In genomic region chr3:93114481-93114880, GRCm38 (mm10) we compare ENCODE assay signal across 10 mouse cellular contexts. TPM values are rescaled to one million over a fixed set of nuclear protein-coding genes. Genes with fewer than 3 reads are reported as not detected.
DNase-seq lines count a peak whose midpoint lies in the region; ATAC-seq and TF ChIP-seq lines count a peak whose summit lies in the region.
"Had no signal": no experiment of that assay in that cellular context is flagged by ENCODE, and none has a peak within 500 bp of the region (broad histone marks: within the 10 kb centered on the region; RNA-seq: fewer than 3 reads in every experiment).

No protein-coding gene starts in this region.

- TF ChIP-seq CTCF in cerebellum, adult 2 months (IDR thresholded peaks at IDR 0.05; ENCODE audit: borderline replicate concordance, insufficient read depth, low read depth, low read length) = peak; percentile 40

- no peak for DNase-seq in cerebellum, adult 2 months
- no peak for DNase-seq in cerebellum, adult 9-11 months
- peak; percentile 93 for DNase-seq in midbrain, embryonic 11.5 days (ENCODE audit: low spot score, missing footprints)
- DNase-seq in forebrain, embryonic 14.5 days (ENCODE audit: low spot score) = peak; percentile 65
- DNase-seq in limb, embryonic 11.5 days (ENCODE audit: low spot score) = peak; percentile 68
- peak; percentile 23 for DNase-seq in right cerebral cortex, postnatal 14 days
- DNase-seq in spleen, postnatal 4 days (ENCODE audit: low spot score in 2 of 2) = no peak
- DNase-seq: liver, embryonic 13.5 days had no signal

- WGBS in cerebellum, adult 2 months = 3% methylated on average over 2 of the region's 2 CpGs
- 12% methylated on average over 2 of the region's 2 CpGs for WGBS in midbrain, embryonic 11.5 days
- WGBS in midbrain, embryonic 15.5 days = 6% methylated on average over 2 of the region's 2 CpGs
- WGBS in forebrain, embryonic 14.5 days = 1% methylated on average over 2 of the region's 2 CpGs
- WGBS in limb, embryonic 11.5 days = 0% methylated on average over 2 of the region's 2 CpGs

- H3K9me3 ChIP-seq in midbrain, embryonic 11.5 days (ENCODE audit: control insufficient read depth, low read length) = no peaks in the 10 kb centered on the region
- H3K9me3 ChIP-seq in midbrain, embryonic 15.5 days = no peaks in the 10 kb centered on the region
- no peaks in the 10 kb centered on the region for H3K9me3 ChIP-seq in forebrain, embryonic 14.5 days (replicated peaks; ENCODE audit: control insufficient read depth, low read length)
- no peaks in the 10 kb centered on the region for H3K9me3 ChIP-seq in limb, embryonic 11.5 days (ENCODE audit: control insufficient read depth, low read length)
- H3K9me3 ChIP-seq: liver, embryonic 13.5 days had no signal

- no peak overlapping the region for H3K4me3 ChIP-seq in cerebellum, adult 2 months (replicated peaks; ENCODE audit: insufficient read depth, low read depth, low read length)
- H3K4me3 ChIP-seq in midbrain, embryonic 11.5 days (ENCODE audit: low read depth, low read length) = no peak overlapping the region
- no peak overlapping the region for H3K4me3 ChIP-seq in midbrain, embryonic 15.5 days
- H3K4me3 ChIP-seq in forebrain, embryonic 14.5 days (ENCODE audit: low read depth, low read length) = no peak overlapping the region
- H3K4me3 ChIP-seq in limb, embryonic 11.5 days (ENCODE audit: low read depth, low read length) = no peak overlapping the region
- H3K4me3 ChIP-seq: erythroblast, embryonic 14.5 days; liver, embryonic 13.5 days had no signal

- H3K27me3 ChIP-seq in cerebellum, adult 2 months (ENCODE audit: control insufficient read depth, insufficient read depth, low read length) = no peaks in the 10 kb centered on the region
- H3K27me3 ChIP-seq in midbrain, embryonic 11.5 days (ENCODE audit: control insufficient read depth, insufficient read depth, low read length) = no peaks in the 10 kb centered on the region
- no peaks in the 10 kb centered on the region for H3K27me3 ChIP-seq in midbrain, embryonic 15.5 days (replicated peaks)
- no peaks in the 10 kb centered on the region for H3K27me3 ChIP-seq in forebrain, embryonic 14.5 days (replicated peaks; ENCODE audit: control insufficient read depth, insufficient read depth, low read length)
- H3K27me3 ChIP-seq in limb, embryonic 11.5 days (ENCODE audit: control insufficient read depth, insufficient read depth, low read length) = no peaks in the 10 kb centered on the region
- H3K27me3 ChIP-seq: liver, embryonic 13.5 days had no signal

- H3K4me2 ChIP-seq in midbrain, embryonic 11.5 days = no peak overlapping the region
- H3K4me2 ChIP-seq in midbrain, embryonic 15.5 days = no peak overlapping the region
- H3K4me2 ChIP-seq in forebrain, embryonic 14.5 days (ENCODE audit: low read length) = no peak overlapping the region
- H3K4me2 ChIP-seq in limb, embryonic 11.5 days (ENCODE audit: low read depth, severe bottlenecking) = no peak overlapping the region
- H3K4me2 ChIP-seq: liver, embryonic 13.5 days had no signal

- no peaks in the 10 kb centered on the region for H3K4me1 ChIP-seq in cerebellum, adult 2 months (ENCODE audit: control insufficient read depth, insufficient read depth, low read length)
- no peaks in the 10 kb centered on the region for H3K4me1 ChIP-seq in midbrain, embryonic 11.5 days (ENCODE audit: control insufficient read depth, insufficient read depth, low read length)
- H3K4me1 ChIP-seq in midbrain, embryonic 15.5 days = no peaks in the 10 kb centered on the region
- H3K4me1 ChIP-seq in forebrain, embryonic 14.5 days (ENCODE audit: control insufficient read depth, insufficient read depth, low read length) = no peaks in the 10 kb centered on the region
- no peaks in the 10 kb centered on the region for H3K4me1 ChIP-seq in limb, embryonic 11.5 days (ENCODE audit: control insufficient read depth, insufficient read depth, low read length)
- H3K4me1 ChIP-seq: liver, embryonic 13.5 days had no signal

- peak; percentile 42; the same call in 1 of the 2 replicates for ATAC-seq in midbrain, embryonic 11.5 days (ENCODE audit: low FRiP score)
- ATAC-seq in midbrain, embryonic 15.5 days (replicated peaks) = no peak
- no peak for ATAC-seq in forebrain, embryonic 14.5 days
- ATAC-seq in limb, embryonic 11.5 days (ENCODE audit: insufficient number of reproducible peaks, low FRiP score, low TSS enrichment, low read depth) = no peak

- no peak for TF ChIP-seq POLR2A in cerebellum, adult 2 months (IDR thresholded peaks at IDR 0.05; ENCODE audit: borderline replicate concordance, insufficient read depth, low read length)

- no peaks in the 10 kb centered on the region for H3K36me3 ChIP-seq in midbrain, embryonic 11.5 days (ENCODE audit: control insufficient read depth, insufficient read depth, low read length)
- no peaks in the 10 kb centered on the region for H3K36me3 ChIP-seq in midbrain, embryonic 15.5 days (replicated peaks)
- no peaks in the 10 kb centered on the region for H3K36me3 ChIP-seq in forebrain, embryonic 14.5 days (ENCODE audit: control insufficient read depth, insufficient read depth, low read length)
- H3K36me3 ChIP-seq in limb, embryonic 11.5 days (ENCODE audit: control insufficient read depth, insufficient read depth, low read length) = no peaks in the 10 kb centered on the region
- H3K36me3 ChIP-seq: liver, embryonic 13.5 days had no signal

- no peak overlapping the region for H3K9ac ChIP-seq in midbrain, embryonic 11.5 days (ENCODE audit: low read length)
- H3K9ac ChIP-seq in midbrain, embryonic 15.5 days = no peak overlapping the region
- no peak overlapping the region for H3K9ac ChIP-seq in forebrain, embryonic 14.5 days (ENCODE audit: low read length)
- H3K9ac ChIP-seq in limb, embryonic 11.5 days (ENCODE audit: low read length) = no peak overlapping the region
- H3K9ac ChIP-seq: liver, embryonic 13.5 days had no signal

- no peak overlapping the region for H3K27ac ChIP-seq in cerebellum, adult 2 months (ENCODE audit: insufficient read depth, low read length)
- no peak overlapping the region for H3K27ac ChIP-seq in midbrain, embryonic 11.5 days (ENCODE audit: low read depth, low read length)
- no peak overlapping the region for H3K27ac ChIP-seq in midbrain, embryonic 15.5 days
- no peak overlapping the region for H3K27ac ChIP-seq in forebrain, embryonic 14.5 days (ENCODE audit: low read depth, low read length)
- no peak overlapping the region for H3K27ac ChIP-seq in limb, embryonic 11.5 days (replicated peaks; ENCODE audit: low read depth, low read length)
- H3K27ac ChIP-seq: liver, embryonic 13.5 days had no signal

RNA-seq across cellular contexts. Expression of gene Crnn, which starts 30.1 kb away (rescaled TPM):
- not detected in 2 replicates for polyA plus RNA-seq in cerebellum, adult 2 months (2012; rRNA removed)
- polyA plus RNA-seq in midbrain, embryonic 11.5 days (2014; fragmentation: Nextera tagmentation; extraction: Ambion mirVana) = not detected in 2 replicates
- polyA plus RNA-seq in midbrain, embryonic 15.5 days (2015; fragmentation: Nextera tagmentation; extraction: Ambion mirVana) = not detected in 2 replicates
- not detected in 2 replicates for polyA plus RNA-seq in forebrain, embryonic 14.5 days (2014; fragmentation: Nextera tagmentation; extraction: Ambion mirVana)
- polyA plus RNA-seq in limb, embryonic 11.5 days (2014; fragmentation: Nextera tagmentation; extraction: Ambion mirVana) = not detected in 2 replicates
- polyA plus RNA-seq: erythroblast, embryonic 14.5 days; liver, embryonic 13.5 days had no signal

RNA-seq across cellular contexts. Expression of gene Gm4858, which starts 45.9 kb away (rescaled TPM):
- not detected in 2 replicates for polyA plus RNA-seq in cerebellum, adult 2 months (2012; rRNA removed)
- polyA plus RNA-seq in midbrain, embryonic 11.5 days (2014; fragmentation: Nextera tagmentation; extraction: Ambion mirVana) = not detected in 2 replicates
- not detected in 2 replicates for polyA plus RNA-seq in midbrain, embryonic 15.5 days (2015; fragmentation: Nextera tagmentation; extraction: Ambion mirVana)
- polyA plus RNA-seq in forebrain, embryonic 14.5 days (2014; fragmentation: Nextera tagmentation; extraction: Ambion mirVana) = not detected in 2 replicates
- not detected in 2 replicates for polyA plus RNA-seq in limb, embryonic 11.5 days (2014; fragmentation: Nextera tagmentation; extraction: Ambion mirVana)
- polyA plus RNA-seq: erythroblast, embryonic 14.5 days; liver, embryonic 13.5 days had no signal

Comparison
In these comparisons a context has a peak if more than half of its experiments do, and no peak if none do; other contexts are left out.
1. DNase-seq: peak in midbrain, embryonic 11.5 days (single experiment), forebrain, embryonic 14.5 days (single experiment), limb, embryonic 11.5 days (single experiment) and right cerebral cortex, postnatal 14 days (single experiment); none in cerebellum, adult 2 months (0 of 2), cerebellum, adult 9-11 months (single experiment) and spleen, postnatal 4 days (0 of 2).